Mouse (Mus musculus) cerebellum, adult 18-20 months (tissue): ENCODE measurements at regions not wholly inside any gene's neighbourhood (a gene's known extent, or its start where the extent isn't known, plus 50 kb on each side); places are given as distances from the start of the nearest gene placed in this dataset.
"Not testable (repeated sequence)": the region's sequence is repeated elsewhere in the genome, so short reads cannot be mapped to it uniquely, and the experiment has no call there.

Experiments
- DNase-seq, 2 experiments: peaks; one replicate each; pipeline ENCODE4 v3.0.0; 2021

- DNase-seq: no peak
These were observed 575.7 kb upstream of the Gulo start for GRCm38 (mm10) chr14:66584699-66585098.

- no peak for DNase-seq
These were observed 571.0 kb upstream of the Gulo start for GRCm38 (mm10) chr14:66579904-66580492.

GRCm38 (mm10) chr14:66566600-66566999 is 557.6 kb upstream of the Gulo start:
- DNase-seq: no peak

- no peak for DNase-seq
These were observed 553.7 kb upstream of the Gulo start for GRCm38 (mm10) chr14:66562744-66563143.

GRCm38 (mm10) chr14:66561715-66562114 is 552.7 kb upstream of the Gulo start:
- no peak for DNase-seq

GRCm38 (mm10) chr14:66561042-66561590 is 552.1 kb upstream of the Gulo start:
- no peak for DNase-seq

- DNase-seq: no peak
These were observed 549.4 kb upstream of the Gulo start for GRCm38 (mm10) chr14:66558393-66558792.

GRCm38 (mm10) chr14:66557631-66558030 is 548.6 kb upstream of the Gulo start:
- no peak for DNase-seq

- peak in 1 of 2 experiments; percentile 3 for DNase-seq
These were observed 529.5 kb upstream of the Gulo start for GRCm38 (mm10) chr14:66538498-66538897.

GRCm38 (mm10) chr14:66534671-66535070 is 525.7 kb upstream of the Gulo start:
- no peak for DNase-seq

GRCm38 (mm10) chr14:66528135-66528534 is 519.1 kb upstream of the Gulo start:
- DNase-seq: no peak

GRCm38 (mm10) chr14:66527061-66527460 is 518.1 kb upstream of the Gulo start:
- no peak for DNase-seq

GRCm38 (mm10) chr14:66522856-66523400 is 513.9 kb upstream of the Gulo start:
- peak; percentile 9 to 18 for DNase-seq

GRCm38 (mm10) chr14:66521836-66522629 is 513.0 kb upstream of the Gulo start:
- DNase-seq: no peak

- no peak for DNase-seq
These were observed 507.8 kb upstream of the Gulo start for GRCm38 (mm10) chr14:66516770-66517169.

GRCm38 (mm10) chr14:66510750-66511149 is 501.7 kb upstream of the Gulo start:
- DNase-seq: no peak

GRCm38 (mm10) chr14:66510218-66510617 is 501.2 kb upstream of the Gulo start:
- DNase-seq: no peak

- no peak for DNase-seq
These were observed 500.7 kb upstream of the Gulo start for GRCm38 (mm10) chr14:66509706-66510105.

GRCm38 (mm10) chr14:66501995-66502394 is 493.0 kb upstream of the Gulo start:
- DNase-seq: no peak

GRCm38 (mm10) chr14:66499896-66500295 is 490.9 kb upstream of the Gulo start:
- DNase-seq: peak; percentile 20 to 27

- DNase-seq: no peak
These were observed 486.1 kb upstream of the Gulo start for GRCm38 (mm10) chr14:66495146-66495545.

- DNase-seq: peak in 1 of 2 experiments; percentile 4
These were observed 485.5 kb upstream of the Gulo start for GRCm38 (mm10) chr14:66494518-66494923.

- DNase-seq: no peak
These were observed 484.7 kb upstream of the Gulo start for GRCm38 (mm10) chr14:66493691-66494121.

GRCm38 (mm10) chr14:66484751-66485150 is 475.7 kb upstream of the Gulo start:
- not testable (repeated sequence) for DNase-seq
